Mouse (Mus musculus) kidney, adult 18-20 months (tissue): ENCODE results near the gene Hsf2.
A peak's percentile ranks its signal among the peaks of the same experiment; 100 is the strongest.
"Not testable (repeated sequence)": the region's sequence is repeated elsewhere in the genome, so short reads cannot be mapped to it uniquely, and the experiment has no call there.

ENCODE experiments used
- DNase-seq: peaks from one replicate; pipeline ENCODE4 v3.0.0; 2021

Hsf2 gene

DNA sequence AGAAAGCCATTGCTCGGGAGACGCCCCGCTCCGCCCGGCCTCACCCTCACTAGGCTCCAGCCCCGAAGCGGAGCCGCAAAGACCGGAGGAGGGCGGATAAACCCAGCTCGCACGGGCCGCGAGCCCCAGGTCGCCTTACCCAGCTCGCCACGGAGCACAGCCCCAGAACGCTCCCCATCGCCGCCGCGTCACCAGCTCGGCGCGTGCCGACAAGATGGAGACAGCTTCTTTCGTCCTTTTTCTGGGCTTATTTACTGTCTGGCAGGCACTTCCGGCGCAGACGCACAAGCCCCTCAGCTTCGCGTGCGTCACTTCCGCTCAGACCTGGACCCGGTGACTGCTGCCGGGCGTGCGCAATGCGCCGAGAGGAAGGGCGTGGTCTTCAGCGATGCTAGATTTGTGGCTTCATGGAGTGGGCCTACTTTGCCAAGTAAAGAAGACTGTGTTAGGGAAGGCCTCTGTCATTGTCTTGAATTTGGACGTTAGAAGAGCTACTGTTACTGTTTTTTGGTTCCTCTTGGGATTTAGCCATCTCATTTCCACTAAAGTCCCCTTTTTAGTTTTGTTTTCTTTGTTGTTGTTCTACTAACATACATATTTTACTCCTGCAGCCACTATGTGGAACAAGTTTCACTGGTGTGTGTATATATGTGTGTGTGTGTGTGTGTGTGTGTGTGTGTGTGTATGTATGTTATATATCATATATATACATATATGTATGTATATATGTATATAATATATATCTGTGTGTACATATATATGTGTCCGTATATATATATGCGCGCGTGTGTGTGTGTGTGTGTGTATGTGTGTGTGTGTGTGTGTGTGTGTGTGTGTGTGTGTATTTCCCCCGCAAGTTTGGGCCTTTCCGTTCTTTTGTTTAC is 46.3 kb downstream of the Hsf2 start, which contains the start of gene Serinc1:
TSS of gene Serinc1 (minus strand) at position 313 of the 884 bp plus-strand sequence.
- DNase-seq = peak; percentile 94

DNA sequence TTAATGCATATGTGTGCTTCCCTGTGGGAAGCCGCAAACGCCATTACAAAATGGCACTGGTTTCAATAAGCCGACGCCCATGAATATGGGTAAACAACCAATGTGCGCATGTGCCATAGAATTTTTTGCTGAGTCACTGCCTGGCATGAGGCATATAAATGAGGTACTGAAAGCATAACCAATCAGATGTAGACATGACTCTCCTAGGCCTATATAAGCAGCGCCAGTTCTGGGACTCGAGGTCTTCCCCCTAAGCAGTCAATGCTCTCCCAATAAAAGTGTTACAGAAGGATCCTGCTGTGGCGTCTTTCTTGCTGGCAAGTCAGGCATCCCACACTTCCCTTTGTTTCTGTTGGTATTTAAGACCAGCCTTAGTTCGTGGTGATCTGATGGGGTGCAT is 57.7 kb downstream of the Hsf2 start:
- DNase-seq = not testable (repeated sequence)

DNA sequence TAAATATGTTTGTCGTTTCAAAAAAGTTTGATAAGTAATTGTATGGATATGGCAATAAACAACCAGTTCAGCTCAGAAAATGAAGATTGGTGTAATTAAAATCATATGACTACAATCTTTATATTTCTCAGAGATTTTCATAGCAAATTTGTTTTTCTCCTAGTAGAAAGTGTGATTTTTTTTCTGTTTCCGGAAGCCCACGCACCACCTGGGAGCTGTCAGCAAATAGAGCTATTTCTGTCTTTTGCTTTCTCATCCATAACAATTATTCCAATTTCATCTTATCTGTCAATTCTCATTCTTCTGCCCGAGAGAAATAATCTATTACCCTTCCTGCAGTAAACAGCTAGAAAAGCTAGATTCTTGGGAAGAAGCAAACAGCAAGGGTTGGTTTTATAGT is 63.4 kb downstream of the Hsf2 start:
- DNase-seq = no peak

DNA sequence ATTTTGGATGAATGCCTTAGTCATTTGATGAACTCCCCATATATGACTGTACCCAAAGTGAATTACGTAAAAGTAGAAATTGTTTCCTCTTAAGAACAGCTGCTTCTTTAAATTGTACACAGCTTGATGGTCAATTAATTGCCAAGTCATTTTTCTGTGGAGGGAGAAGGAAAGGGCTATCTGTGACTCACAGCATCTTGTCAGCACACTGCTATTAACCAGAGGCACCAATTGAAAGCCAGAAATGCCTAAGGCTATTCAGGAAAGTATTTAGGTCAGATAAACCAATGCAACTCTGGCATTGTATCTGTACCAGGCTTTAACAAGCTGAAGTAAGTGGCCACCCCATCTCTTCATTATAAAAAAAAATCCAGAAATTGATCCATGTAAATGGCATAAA is 67.5 kb downstream of the Hsf2 start:
- no peak for DNase-seq

DNA sequence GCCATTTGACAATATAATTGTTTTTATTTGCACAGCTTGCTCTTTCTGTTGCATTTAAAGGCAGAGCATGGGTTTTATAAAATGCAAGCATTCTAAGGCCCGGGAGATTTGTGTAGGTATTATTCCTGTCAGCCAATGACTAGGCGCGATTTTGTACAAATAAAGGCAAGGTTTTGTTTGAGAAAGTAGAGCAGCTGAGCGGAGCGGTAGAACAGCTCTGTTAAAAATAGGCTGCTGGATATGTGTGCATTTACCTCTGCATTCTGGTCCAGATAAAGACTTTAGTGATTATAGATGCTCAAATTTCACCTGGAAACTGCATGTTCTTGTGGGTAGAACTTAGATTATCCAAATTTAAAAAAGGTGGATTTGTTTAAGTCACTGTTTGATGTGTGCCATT is 71.4 kb downstream of the Hsf2 start:
- no peak for DNase-seq
